Mouse (Mus musculus): Measurements from ENCODE around the gene Glt1d1.
"Not testable (repeated sequence)": the region's sequence is repeated elsewhere in the genome, so short reads cannot be mapped to it uniquely, and the experiment has no call there.

Glt1d1 gene

DNA sequence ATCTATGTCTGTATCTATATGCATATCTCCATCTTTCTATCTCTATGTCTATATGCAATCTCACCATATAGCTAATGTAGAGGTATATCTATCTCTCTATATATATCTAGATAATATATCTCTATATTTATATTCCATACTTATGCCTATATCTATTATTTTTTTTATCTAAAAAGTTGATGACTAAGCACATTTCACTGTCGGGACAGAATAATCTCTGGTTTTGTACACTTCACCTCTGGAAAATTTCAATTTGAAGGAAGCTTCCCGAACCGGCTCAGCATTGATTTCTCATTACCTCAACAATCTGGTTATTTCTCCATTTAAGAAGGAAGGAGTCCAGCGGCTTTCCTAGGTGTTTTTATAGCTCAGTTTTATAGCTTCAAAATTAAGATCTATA, 64.5 kb downstream of the Glt1d1 start:
- no peak for DNase-seq (ENCODE audit: low read depth in 1 of 2, low spot score in 2 of 2)

DNA sequence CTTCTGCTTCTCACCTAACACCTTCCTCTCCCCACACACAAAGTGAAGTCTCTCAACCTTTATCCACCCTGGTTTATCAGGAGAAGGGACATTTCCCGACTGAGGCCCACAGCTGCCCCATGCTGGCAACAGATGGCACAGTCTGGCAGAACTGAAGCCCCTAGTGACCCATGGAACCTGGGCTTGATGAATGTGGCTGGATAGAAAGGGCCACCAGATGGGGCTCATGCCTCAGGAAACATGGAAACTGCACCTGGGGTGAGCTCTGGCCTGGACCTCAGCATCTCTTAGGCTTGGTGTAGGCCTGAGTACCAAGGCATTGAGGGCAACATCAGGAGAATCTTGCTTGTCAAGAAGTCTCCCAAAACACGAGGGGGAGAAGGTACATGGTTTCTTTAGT, 66.5 kb downstream of the Glt1d1 start:
- no peak for DNase-seq (ENCODE audit: low read depth in 1 of 2, low spot score in 2 of 2)

DNA sequence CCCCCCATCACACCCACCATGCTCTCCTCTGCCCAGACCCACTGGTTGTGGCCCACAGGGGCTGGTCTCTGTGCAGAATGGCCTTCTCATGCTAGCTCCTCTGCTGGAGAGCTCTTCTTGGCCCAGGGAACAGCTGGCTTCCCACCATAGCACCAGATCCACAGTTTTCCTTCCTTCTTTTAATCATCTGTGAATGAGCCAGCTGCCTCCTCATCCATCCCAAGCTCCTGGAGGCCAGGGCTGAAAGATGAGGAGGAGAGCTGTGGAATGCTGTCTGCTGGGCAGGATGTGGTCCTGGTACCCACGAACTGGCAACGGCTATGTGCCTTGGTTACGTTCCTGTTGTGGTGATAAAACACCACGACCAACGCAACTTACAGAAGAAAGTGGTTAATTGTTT, 67.6 kb downstream of the Glt1d1 start:
- DNase-seq (ENCODE audit: low read depth in 1 of 2, low spot score in 2 of 2): no peak

DNA sequence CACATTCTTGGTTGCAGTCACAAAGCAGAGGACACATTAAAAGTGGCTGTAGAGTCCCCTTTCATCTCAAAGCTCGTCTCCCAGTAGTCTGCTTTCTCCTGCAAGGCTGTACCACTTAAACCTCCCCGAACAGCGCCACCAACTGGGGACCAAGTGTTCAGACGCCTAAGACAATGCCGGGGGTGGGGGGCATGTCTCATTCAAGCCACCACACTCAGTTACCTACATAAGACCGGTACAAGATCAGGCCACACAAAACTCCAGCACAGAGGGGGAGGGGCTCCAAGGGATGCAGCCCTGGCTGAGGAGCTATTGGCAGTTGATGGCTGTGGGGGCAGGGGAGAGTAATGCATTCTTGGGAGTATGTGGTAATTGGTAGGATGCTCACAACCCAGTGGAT, 68.1 kb downstream of the Glt1d1 start:
- no peak for DNase-seq (ENCODE audit: low read depth in 1 of 2, low spot score in 2 of 2)

DNA sequence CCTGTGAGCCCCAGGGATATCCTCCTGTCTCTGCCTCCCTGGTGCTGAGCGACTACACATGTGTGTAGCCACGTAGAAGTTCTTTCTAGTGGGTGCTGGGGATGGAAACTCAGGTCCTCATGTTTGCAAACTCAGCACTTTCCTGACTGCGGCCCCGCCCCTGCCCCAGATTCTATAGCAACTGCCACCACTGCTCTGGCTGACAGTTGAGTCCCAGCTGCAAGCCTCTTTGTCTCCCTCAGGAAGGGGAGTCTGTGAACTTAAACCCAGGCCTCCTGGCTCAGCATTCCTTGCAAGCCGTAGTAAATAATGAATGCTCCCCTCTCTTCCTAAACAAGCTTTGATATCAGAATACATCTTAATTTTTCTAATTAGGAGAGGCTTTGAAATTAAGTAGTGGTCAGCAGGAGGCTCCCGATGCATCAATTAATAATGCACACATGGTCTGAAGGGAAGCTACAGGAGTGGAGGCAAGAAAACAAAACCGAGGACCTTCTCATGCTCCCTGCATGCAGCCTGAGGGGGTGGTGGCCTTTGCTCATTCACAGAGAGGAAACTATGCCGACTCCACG, 71.6 kb downstream of the Glt1d1 start:
- DNase-seq (ENCODE audit: low read depth in 1 of 2, low spot score in 2 of 2): no peak

DNA sequence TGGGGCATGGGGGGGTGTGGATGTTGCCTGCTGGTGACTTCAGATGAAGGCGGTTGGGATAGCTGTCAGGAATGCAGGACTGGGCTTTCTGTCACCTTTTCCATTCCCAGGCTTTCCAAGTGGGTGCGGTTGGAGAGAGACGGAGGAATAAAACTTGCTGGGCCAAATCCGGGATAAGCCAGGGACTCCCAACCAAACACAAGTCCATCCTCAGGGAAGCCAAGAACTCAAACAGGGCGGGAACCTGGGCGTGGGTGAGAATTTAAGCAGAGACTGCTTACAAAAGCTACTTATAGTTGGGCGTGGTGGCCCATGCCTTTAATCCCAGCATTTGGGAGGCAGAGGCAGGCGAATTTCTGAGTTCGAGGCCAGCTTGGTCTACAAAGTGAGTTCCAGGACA, 73.2 kb downstream of the Glt1d1 start:
- no peak for DNase-seq (ENCODE audit: low read depth in 1 of 2, low spot score in 2 of 2)

DNA sequence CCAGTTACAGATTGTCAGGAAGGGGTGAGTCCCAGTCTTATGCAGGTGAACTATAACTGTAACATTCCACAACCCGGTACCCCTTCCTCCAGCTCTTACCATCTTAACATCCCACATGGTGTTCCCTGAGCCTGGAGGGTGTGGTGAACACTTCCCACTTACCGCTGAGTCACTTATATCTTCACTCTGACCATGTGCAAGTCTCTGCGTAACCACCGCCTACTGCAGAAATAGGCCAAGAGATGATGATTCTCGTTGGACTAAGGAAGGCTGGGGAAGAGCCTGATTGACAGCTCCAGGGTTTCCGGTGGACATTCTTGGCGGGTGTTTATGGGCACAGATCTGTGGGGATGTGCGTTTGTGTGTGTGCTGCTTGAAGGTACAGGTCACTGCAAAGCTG, 73.9 kb downstream of the Glt1d1 start:
- DNase-seq (ENCODE audit: low read depth in 1 of 2, low spot score in 2 of 2): no peak

DNA sequence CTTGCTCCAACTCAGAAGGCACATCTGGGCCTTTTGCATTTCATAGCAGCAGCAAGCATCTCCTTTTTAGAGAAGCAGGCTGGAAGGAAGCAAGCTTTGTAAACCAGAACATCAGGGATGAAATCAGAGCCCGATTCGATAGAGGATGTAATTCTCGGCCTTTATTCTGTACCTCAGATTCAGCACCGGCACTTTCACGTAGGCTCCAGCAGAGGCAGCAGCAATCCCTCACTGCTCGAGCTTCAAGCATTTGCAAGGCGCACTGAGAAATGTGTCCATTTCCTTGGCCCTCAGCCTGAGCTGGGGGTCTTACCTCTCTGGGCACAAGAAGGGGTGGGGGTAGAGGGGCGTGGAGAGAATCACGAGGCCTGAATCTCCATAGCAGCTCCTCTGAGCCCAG, 76.1 kb downstream of the Glt1d1 start:
- no peak for DNase-seq (ENCODE audit: low read depth in 1 of 2, low spot score in 2 of 2)

DNA sequence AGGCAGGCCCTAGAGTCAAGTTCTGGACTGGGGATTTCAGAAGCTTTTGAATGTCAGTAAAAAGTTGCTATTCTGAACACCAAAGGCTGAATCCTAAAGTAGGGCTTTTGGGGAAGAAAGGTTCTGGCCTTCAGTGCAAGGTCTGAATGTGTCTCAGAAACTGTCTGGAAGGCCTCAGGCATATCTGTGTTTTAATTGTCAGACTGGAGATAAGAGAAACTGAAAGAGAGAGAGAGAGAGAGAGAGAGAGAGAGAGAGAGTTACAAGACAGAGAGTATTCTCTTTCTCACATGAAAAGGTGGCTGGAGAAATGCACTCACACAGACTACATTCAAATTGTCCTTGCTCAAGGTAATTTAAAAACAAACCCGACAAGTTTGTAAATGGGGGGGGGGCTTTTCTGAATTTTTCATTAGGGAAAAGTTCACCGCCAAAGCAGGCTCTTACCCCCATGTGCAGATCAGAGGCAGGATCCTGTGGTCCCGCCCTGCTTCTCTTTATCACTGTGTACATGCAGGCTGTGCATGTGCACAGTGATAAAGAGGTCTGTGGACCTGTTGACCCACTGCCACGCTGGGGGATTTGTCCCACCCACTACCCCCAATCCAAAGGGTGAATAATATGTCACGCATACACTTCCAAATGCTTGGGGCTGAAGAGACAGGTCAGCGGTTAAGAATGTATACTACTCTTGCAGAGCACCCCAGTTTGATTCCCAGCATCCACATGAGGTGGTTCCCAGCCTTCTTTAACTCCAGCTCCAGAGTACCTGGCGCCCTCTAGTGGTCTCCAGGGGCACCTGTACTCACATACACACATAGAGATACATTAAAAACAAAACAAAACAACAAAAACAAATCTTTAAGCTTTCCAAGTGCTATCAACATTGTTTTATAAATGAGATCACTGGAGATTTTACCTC, 83.0 kb downstream of the Glt1d1 start:
- no peak for DNase-seq (ENCODE audit: low read depth in 1 of 2, low spot score in 2 of 2)

DNA sequence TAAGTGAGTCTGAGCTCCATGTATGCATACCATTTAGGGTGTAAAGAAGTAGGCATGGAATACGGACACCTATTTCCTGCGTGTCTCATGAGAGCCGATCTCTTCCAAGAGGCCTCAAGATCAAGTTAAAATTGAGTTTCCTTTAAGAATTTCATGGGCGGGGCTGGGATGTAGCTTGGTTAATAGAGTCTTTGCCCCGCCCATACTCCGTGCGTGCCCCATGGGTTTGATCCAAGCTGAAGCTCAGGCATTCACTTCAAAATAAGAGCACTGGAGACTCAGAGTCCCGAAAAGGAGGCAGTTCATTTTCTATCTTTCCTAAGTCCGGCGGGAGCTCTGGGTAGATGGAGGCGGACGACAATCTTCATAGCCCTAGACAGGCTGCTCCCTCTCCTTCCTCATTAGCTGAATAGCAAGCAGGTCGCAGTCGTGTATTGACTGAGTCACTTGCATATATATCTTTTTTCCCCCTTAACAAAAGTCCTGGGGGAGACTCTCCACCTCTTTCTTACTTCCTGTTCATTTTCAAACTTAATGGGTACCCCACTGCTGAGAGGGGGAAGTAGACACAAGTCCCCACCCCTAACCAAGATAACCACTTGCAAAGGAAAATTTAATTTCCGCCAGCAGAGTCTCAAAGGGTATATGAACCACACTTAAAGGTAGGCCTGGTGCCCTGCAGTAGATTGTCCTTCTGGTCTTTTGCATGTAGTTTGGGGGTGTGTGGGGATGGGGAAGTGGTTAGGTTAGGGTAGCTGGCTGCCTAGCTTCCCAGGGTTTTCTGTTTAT, 88.7 kb downstream of the Glt1d1 start:
- DNase-seq (ENCODE audit: low read depth in 1 of 2, low spot score in 2 of 2): no peak

DNA sequence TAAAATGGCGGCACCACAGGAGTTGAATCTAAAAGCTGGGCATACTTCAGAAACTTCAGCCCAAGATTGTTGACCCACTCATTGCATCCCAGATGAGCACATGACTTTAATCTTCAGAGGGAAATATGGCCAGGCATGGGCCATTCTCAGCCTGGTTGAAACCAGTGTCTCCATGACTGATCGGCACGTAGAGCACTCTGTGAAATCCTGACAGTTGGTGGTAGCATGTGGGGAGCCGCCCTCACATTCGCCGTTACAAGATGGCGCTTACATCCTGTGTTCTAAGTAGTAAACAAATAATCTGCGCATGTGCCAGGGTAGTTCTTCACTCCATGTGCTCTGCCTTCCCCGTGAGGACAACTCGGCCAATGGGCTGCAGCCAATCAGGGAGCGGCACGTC, 90.1 kb downstream of the Glt1d1 start:
- DNase-seq (ENCODE audit: low read depth in 1 of 2, low spot score in 2 of 2): not testable (repeated sequence)

DNA sequence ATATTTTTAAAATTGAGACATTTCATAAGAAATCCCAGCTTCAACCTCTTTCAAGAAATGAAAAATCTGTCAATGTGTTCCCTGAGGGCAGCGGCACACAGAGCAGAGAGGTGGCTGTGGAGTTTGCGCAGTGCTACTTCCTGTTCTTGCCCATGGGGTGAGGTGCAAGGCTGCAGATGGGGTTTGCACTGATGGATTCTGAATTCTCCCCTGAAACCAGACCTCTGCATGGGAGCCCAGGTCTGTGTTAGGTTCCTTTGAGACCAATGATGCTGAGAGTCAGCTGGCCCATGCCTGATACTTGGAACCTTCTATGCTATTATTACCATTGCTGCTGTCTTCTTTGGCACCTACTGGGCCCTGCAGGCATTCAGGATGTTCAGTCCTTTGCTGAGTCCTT, 98.3 kb downstream of the Glt1d1 start:
- no peak for DNase-seq (ENCODE audit: low read depth in 1 of 2, low spot score in 2 of 2)

DNA sequence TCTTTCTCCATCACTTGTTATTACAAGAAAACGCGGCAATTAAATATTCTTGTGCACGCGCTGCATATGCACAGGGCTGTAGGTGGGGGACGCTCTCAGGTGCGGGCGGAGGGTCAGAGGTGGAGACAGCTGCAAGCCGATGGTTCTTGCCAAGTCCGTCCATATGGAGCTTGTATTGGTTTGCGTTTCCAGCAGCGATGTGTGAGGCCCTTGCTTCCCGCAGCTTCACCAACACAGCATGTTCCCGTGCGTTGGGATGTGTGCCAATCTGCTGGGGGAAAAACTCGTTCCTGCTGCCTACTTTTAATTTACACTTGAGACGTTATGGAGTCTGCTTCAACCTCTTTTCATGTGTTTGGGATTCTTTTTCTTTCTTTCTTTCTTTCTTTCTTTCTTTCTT, 109.3 kb downstream of the Glt1d1 start:
- no peak for DNase-seq (ENCODE audit: low read depth in 1 of 2, low spot score in 2 of 2)

DNA sequence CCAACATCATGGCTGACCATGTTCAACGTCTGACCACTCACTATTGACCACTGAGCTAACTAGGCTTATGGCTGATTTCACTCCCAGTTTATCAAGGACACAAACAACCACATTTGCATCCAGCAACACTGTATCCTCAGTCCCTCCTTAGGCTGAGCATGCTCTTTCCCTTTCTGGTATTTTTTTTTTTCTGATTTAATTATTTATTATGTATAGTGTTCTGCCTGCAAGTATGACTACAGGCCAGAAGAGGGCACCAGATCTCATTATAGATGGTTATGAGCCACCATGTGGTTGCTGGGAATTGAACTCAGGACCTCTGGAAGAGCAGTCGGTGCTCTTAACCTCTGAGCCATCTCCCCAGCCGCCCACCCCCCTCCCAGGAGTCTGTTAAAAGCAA, 117.5 kb downstream of the Glt1d1 start:
- not testable (repeated sequence) for DNase-seq (ENCODE audit: low read depth in 1 of 2, low spot score in 2 of 2)

DNA sequence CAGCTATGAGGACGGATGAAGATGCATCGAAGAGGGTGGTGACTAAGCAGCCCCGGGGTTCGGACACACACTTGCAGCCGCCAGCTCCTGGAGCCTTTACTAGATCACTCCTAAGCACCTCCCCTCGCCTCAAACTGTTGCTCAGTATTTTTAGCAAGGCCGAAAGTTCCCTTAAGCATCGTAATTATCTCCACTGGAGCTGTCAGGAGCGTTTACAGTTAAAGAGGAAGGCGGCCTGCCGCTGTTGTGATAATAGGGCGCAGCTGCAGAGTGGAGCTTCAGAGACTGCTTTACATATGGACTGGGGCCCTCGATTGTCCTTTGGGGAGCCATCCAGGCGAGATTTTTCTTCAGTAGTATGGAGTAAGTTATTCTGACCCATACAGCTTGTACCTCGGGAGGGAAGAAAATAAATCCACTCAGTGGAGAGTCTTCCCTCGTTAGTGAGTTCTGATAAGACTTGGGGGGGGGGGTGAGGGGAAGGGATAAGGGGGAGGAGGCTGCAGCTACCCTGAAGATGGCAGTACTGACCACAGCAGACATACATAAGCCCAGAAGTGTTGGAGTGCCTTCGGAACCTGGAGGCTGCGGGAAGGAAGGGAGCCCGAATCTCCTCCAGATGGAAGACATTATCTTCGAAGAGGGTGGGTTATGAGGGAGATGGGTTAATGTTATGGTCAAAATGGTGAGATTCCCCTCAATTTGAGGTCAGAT, 119.4 kb downstream of the Glt1d1 start:
- DNase-seq (ENCODE audit: low read depth in 1 of 2, low spot score in 2 of 2): no peak

DNA sequence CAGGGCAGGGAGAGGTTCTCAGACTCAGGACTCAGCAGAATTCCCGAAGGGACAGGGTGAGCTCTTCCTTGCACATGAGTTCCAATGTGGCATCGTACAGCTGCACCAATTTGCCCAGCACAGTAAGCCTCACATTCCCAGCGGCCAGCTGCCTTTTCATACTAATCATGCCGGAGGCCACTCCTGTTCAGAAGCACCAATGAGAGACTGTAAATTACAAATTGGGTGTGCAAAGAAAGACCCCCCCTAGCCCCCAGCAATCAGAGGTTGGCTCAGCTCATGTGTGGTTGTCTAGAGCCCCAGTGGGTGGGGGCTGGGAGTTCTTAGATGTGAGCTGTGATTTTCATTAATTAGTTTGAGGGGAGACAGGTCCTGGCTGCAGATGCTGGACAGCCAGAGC, 123.5 kb downstream of the Glt1d1 start:
- DNase-seq (ENCODE audit: low read depth in 1 of 2, low spot score in 2 of 2): no peak

DNA sequence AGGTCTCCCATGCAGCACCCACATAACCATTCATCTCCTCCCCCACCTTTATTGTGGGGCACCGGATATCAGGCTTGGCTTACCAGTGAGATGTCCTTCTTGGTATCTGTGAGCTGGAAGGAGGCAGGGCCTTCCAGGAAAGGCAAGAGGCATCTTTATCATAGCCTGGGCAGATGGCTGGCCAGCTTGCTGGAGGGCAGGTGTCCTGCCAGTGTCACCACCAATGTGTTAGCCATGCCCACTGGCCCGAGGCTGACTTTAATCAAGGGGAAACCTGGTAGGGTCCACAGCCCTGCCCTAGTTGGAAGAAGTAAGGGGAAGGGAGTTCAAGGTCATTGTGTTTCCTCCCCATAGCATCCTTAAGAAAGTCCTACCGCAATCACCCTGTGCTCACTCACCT, 123.9 kb downstream of the Glt1d1 start:
- no peak for DNase-seq (ENCODE audit: low read depth in 1 of 2, low spot score in 2 of 2)

DNA sequence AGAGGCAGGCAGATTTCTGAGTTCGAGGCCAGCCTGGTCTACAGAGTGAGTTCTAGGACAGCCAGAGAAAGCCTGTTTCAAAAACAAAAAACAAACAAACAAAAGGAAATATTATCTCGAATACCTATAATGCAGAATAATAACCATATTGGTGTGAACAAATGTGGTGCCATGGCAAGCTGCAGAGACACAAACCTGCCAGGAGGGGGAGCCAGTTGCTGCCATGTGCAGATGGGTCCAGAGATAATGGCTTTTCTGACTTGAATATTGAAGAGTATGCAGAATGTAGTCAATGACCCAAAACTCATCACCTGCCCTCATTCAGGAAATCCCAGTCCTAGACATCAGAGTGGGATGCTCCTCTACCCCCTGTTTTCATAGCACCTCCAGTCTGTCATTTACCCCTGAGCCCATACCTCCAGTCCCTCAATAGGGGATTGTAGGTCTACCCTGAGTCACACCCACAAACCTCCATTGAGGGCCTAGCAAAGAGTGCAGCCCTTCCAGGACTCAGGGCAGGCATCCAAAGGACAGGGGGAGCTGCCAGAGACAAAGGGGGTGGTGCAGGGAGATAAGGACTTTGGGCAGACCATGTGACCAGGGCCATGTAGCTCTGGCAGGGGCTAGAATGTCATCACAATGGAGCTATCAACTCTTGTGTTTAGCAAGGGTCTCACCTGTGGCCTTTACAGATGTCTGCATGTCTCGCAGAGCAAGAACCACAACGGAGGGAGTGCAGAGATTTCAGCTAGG, 124.8 kb downstream of the Glt1d1 start:
- DNase-seq (ENCODE audit: low read depth in 1 of 2, low spot score in 2 of 2): no peak

DNA sequence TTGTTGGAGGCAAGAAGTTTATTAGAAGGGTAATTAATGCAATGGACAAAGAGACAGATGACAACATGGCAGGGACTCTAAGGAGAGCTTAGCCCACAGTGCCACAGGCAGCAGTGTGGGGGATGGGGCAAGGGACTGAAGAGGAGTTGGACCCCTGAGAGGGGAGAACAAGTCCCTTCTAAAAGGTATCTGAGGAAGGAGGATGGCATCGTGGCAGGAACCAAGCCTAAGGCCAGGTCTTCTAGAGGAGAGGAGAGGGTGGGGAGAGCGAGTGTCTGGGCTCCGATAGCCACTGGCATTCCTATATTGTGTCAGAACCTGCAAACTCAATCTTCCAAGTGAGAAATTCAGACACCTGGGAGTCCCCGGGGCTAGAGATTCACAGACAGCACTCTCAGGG, 126.5 kb downstream of the Glt1d1 start:
- DNase-seq (ENCODE audit: low read depth in 1 of 2, low spot score in 2 of 2): no peak
